Mouse (Mus musculus) thymus, postnatal 0 days (tissue): ENCODE data around the gene Phgr1. TPM values are rescaled to one million over a fixed set of nuclear protein-coding genes. Genes with fewer than 3 reads are reported as not detected.

Experiments
- DNase-seq: peaks from one replicate; pipeline ENCODE4 v3.0.0-alpha.2; 2015; ENCODE audit warnings: low spot score
- polyA plus RNA-seq: library from polyadenylated mRNA; unstranded; fragments of >200 nt; fragmentation: Nextera tagmentation; extraction: Ambion mirVana; gene quantifications from 2 replicates; pipeline ENCODE4 v1.2.1, GENCODE M21; 2015

Phgr1 gene
- 0.92 and 1.5 TPM in 2 replicates for polyA plus RNA-seq

GRCm38 (mm10) chr2:118772158-118772874, at the start of gene Phgr1:
Phgr1 (plus strand) TSS chr2:118772769.
- DNase-seq = no peak

- DNase-seq = no peak
Measured at GRCm38 (mm10) chr2:118723693-118724486, 48.7 kb upstream of the Phgr1 start.

DNA sequence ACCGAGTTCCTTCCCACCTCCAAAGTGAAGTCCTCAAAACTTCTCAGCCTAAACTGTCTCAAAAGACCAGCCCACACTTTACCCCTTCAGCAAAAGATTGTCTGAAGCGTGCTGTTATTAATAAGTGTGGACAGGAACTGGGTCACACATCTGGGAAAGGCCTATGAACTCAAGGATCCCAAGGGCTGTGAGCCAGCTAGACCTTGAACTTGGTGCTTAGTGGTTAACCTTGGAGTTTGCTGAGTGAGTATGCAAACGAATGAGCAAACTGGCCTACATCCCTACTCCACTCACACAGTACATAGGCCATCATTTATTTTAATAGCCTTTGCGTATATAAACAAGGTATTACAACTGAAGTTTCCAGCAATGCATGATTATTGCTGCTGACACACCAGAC, 47.1 kb upstream of the Phgr1 start:
- DNase-seq = no peak

DNA sequence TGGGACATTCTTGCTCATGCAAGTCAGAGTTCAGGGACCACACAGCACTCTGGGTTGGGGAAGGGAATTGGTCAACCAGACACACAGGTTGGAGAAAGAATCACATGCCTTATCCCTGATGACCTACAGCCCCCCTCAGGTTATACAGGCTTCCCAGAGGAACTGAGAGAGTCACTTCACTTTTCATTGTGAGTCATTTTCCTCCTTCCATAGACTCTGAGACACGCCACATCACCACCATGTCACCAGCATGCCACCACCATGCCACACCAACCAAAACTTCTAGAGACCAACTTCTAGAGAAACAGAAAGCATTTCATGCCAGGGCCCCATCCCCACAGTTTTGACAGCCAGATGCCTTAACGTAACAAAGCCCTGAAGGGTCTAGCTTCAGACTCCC, 45.7 kb upstream of the Phgr1 start:
- no peak for DNase-seq

- DNase-seq = no peak
Measured at GRCm38 (mm10) chr2:118727911-118728310, 44.7 kb upstream of the Phgr1 start.

DNA sequence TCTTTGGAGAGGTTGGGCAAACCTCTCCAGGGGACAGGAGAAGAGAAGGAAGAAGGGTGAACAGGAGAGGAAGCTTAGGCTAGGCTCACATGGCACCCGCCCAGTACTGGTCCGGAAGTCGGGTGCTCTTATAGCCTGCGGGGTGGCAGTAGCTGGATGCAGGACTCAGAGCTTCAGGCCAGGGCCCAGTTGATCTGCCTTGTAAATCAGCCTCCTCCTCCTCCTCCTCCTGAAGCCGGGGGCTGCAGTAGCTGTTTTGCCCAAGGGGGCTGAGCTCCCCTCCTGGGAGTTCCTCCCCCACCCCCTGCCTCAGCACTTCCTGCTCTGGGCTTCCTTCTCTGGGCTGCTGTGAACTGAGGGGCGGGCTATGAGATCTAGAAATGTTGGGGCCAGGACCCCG, 44.2 kb upstream of the Phgr1 start, which contains the start of gene Plcb2:
TSS of gene Plcb2 (minus strand) at position 102 of the 400 bp plus-strand sequence.
- DNase-seq = peak; percentile 67

DNA sequence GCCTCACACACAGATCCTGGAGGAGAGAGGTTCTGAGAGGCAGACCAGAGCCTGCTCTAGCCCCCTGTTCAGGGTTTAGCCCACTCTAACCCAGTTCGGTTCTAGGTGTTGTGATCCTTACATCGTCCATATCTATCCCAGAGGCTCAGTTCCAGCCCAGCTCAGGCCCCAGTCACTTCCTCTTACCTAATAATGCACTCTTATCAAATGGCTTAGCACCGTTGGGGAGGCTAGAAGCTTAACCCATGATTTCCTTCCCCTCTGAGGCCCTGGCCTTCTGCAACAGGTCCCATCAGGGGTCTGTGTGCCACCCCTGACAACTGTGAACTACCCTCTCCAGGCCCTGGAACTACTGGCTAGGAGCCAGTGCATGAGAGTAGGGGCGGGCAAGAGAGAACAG, 43.4 kb upstream of the Phgr1 start:
- DNase-seq = no peak

DNA sequence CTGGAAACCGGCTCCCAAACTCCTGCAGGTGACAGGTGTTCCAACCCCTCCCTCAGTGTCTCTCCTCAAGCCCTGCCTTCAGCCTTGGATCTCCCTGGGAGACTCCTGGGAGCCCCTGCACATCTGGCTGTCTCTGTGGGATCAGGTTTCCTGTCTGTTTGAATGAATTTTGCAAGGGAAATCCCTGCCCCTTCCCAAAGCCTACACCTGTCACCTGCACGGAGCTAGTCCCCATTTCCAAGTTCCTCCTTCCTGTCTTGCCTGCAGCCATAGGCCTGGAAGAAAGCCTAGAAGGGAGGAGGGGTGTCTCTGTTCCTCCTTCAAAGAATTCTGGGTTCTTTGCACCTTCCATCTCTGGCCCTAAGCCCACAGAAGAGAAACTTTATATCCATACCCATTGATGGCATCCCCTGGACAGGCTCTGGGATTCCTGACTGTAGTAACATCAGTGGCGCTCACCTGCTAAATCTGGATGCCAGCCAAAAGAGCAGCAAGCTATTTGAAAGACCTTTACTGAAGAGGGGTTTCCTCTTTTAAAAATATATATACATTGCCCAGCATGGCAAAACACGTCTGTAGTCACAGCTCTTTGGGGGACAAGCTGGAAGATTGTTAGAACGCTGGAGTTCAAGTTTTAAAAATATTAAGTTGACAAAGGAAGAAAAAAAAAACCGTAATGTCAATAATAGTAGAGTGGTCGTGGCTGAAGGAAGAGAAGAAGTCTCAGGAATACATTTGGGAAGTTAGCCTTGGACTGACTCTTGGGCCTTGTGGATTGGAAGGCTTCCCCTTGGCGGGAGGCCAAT, 42.5 kb upstream of the Phgr1 start:
- no peak for DNase-seq

DNA sequence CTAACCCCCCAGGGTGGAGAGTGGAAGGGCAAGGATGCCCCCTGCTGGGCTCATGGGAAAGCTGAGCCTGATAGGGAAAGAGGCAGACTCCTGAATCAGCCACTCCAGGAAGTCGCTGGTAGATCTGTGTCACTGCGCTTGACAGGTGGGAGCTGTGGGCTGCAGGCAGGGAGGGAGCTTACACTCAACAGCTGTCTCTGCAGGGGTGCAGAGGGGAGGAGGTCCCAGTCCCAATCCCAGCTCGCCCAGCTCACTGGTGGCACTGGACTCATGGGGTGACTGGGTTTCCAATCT, 42.0 kb upstream of the Phgr1 start:
- peak; percentile 75 for DNase-seq

GRCm38 (mm10) chr2:118731981-118732380, 40.6 kb upstream of the Phgr1 start:
- DNase-seq = no peak

DNA sequence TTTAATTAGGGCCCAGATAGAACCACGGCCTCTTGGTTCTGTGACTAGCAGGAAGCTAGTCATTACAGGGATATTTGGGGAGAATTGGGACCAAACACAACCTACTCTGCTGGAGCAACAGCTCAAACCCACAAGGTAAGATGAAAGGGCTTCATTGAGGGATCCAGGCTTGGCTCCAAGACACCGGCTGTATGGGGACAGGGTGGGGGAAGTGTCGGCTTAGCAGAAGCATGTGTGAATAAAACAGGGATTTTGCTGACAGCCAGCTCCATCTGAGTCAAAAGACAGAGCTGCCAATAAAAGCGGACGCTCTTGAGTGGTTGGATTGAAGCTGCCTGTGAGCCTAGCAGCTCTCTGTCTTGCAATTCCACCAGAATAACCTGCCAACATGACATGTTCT, 39.2 kb upstream of the Phgr1 start:
- no peak for DNase-seq

DNA sequence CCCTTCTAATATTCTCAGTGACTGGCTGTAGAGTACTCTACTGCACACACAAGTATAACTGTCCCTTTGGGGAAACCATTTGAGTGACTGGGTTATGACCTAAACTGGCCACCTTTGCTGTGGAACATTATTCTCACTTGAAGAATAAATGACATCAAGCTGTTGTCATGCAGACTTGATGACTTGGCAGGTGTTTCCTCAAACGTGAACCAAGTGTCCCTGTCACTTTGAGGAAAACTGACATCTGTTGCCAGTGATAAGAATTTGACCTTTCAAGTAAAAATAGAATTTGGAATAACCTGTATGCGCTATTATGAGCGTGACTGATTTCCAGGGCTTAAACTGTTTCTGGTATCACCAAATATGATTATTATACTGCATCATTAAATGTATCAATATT, 32.2 kb upstream of the Phgr1 start:
- DNase-seq = no peak

- DNase-seq = no peak
Measured at GRCm38 (mm10) chr2:118741183-118741582, 31.4 kb upstream of the Phgr1 start.

GRCm38 (mm10) chr2:118743261-118743943, 29.2 kb upstream of the Phgr1 start:
- peak; percentile 72 for DNase-seq

DNA sequence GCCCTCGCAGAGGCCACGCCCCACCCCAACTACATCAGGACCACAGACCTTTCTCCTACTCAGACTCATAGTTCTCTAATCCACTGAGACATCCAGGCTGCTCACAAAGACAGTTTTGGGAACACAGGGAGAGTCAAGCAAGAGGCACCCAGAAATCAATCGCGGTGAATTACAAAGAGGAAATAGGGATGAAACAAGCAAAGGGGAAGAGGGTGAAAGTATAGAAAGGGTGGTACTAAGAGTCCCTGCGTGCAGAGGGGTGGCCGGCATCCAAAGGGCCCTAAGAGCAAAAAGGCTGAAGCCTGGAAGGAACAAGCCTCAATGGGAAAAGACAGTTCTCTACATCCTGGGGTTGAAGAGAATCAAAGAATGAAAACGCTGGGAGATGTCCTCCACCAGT, 27.9 kb upstream of the Phgr1 start:
- no peak for DNase-seq

DNA sequence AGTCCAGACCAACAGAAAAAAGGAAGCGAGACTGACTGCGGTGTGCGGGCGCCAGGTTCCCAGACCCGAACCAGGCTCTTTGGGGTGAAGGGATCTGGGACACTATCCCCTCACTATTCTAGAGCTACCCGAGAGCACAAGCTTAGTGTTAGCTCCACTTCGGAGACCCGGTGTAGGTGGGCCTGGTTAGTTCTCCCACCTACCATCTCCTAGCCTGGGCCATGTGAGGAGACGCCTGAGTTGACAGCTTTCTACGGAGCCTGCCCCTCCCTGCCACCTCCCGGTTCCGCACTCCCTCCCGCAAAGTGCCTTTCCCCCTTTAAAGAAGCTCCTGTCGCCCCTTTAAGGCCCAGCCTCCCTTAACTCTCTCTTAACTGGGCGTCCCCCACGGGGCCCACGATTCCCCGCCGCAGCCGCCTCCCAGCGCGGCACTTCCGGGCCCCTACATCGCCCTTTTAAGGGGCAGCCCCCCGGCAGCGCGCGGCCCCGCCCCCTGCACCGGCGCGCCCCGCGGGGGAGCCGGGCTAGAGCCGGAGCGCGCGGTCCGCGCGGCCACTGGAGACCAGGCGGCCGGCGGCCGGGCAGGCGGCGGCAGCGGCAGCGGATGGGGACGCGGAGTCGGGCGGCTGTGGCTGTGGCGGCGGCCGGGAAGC, 27.2 kb upstream of the Phgr1 start, which contains the start of gene Inafm2:
TSS of gene Inafm2 (plus strand) at position 527 of the 653 bp plus-strand sequence.
- DNase-seq = peak; percentile 94

DNA sequence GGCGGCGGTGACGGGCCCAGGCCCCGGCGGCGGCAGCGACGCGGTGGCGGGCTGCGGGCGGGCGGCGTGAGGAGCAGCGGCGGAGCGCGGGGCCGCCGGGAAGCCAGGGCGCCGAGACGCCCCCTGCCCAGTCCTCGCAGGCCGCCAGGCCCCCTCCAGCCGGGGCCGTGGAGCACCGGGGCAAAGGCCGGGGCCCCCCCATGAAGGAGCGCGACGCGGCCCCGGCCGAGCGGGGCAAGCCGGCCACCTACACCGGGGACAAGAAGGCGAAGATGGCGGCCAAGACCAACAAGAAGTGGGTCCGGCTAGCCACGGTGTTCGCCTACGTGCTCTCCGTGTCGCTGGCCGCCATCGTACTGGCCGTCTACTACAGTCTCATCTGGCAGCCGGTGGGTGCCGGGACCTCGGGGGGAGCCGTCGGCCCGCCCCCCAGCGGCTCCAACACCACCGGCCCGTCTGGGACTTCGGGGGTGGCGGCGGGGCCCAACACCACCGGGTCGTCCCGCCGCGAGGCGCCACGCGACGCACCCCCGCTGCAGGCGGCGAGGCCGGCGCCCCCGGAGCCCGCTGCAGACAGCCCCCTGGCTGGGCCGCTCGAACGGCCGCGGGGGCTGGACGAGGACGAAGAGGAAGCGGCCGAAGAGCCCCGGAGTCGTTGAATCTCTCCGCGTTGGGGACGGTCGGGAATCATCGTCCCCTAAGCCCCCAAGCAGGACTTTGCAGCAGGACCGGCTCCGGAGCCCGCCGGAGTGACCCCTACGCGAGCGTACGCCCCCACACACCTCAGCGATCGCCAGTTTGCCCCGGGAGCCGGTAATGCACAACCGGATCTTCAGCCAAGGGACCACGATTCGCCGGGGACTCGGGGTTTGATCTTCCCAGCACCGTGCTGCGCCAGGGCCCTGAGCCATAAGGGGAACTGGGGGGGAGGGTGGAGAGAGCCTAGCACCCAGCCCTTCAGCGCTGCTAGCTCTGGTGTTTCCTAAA, 26.4 kb upstream of the Phgr1 start:
- DNase-seq = no peak

DNA sequence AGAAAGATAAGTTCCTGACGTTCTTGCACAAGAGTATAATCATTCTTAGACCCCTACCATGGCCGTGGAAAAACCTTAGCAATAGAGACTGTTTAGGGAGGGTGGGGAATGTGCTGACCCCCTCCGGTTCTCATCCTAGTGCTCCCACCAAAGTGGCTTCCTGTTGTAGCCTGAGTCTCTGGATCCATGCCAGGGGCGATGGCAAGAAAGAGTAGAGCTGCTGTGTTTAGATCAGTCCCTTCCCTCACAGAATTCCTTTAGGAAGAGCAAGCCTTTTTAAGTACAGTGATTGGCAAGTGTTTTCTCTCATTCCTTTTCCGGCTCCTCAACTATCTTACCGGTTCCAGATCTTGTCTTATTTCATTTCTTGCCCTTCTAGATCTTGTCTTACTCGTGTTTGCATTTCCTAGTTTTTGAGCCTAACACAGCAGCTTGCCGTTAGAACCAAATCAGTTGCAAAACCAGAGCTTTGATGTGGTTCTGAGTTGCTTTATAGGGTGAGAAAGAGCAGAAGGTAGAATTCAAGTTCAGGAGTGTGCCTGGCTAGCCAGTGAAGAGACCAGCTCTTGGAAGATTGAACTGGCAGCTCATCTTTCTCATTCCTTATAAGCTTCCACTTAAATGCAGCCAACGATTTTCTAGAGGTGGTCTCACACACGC, 25.1 kb upstream of the Phgr1 start:
- peak; percentile 59 for DNase-seq

DNA sequence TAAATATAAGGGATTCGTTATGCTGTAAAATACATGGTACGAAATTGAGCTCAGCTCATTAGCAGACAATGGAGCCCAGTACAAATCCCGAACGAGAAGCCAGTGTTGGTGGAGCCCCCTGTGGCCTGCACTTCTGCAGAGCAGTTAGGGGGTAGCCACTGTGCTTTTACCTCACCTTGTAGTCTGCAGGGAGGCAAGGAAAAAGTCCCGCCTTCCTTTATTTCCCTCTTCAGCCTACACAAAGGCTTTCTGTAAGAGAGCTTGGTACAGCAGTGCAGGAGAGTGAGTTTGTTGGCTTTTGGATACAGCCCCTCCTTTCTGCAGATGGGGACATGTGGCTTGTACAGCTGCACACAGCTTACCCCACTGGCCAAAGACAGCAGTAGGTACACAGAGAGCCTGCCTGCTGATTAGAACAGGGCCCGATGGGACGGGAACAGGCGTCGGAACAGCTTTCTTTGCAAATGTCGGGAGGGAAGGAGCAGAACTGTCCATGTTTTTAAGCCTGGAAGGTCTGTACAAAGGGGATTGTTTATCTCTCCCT, 23.2 kb upstream of the Phgr1 start:
- no peak for DNase-seq
